Mouse (Mus musculus) embryo, embryonic 11 days (tissue): ENCODE data around the gene Uqcrc1.

Source experiments
- DNase-seq: peaks from one replicate; pipeline ENCODE4 v3.0.0-alpha.2; 2015

The Uqcrc1 gene

GRCm38 (mm10) chr9:108985710-108986109 is 49.3 kb downstream of the Uqcrc1 start, which contains the start of gene Ucn2:
Ucn2 (plus strand) TSS chr9:108986010.
- DNase-seq = no peak

- DNase-seq = peak; percentile 45
Observed at GRCm38 (mm10) chr9:108987704-108988350, 51.4 kb downstream of the Uqcrc1 start.

GRCm38 (mm10) chr9:108989802-108990461 is 53.5 kb downstream of the Uqcrc1 start:
- no peak for DNase-seq

- DNase-seq = peak; percentile 34
Observed at GRCm38 (mm10) chr9:108990462-108990820, 54.0 kb downstream of the Uqcrc1 start.

- peak; percentile 99 for DNase-seq
Observed at GRCm38 (mm10) chr9:108991428-108992084, 55.1 kb downstream of the Uqcrc1 start, which contains the start of gene Pfkfb4. Pfkfb4 (plus strand) TSS chr9:108991778.

- DNase-seq = no peak
Observed at GRCm38 (mm10) chr9:108992085-108992469, 55.6 kb downstream of the Uqcrc1 start.

GRCm38 (mm10) chr9:108992620-108993361 is 56.4 kb downstream of the Uqcrc1 start:
- DNase-seq = no peak

- no peak for DNase-seq
Observed at GRCm38 (mm10) chr9:108996411-108996810, 60.0 kb downstream of the Uqcrc1 start.

- no peak for DNase-seq
Observed at GRCm38 (mm10) chr9:108998287-108999166, 62.1 kb downstream of the Uqcrc1 start.

GRCm38 (mm10) chr9:108999167-108999526 is 62.7 kb downstream of the Uqcrc1 start:
- DNase-seq = no peak
